Mouse (Mus musculus) midbrain, postnatal 0 days (tissue): Measurements from ENCODE around the gene P3h2. TPM values are rescaled to one million over a fixed set of nuclear protein-coding genes. Genes with fewer than 3 reads are reported as not detected.

ENCODE experiments used
- ATAC-seq: fragments of 200-750 bp; cut with Nextera tagmentation; 2 replicates; pipeline ENCODE4 v1.8.0; 2017; ENCODE audit warnings: moderate number of reproducible peaks, mild to moderate bottlenecking, moderate TSS enrichment, moderate library complexity; ENCODE audit not compliant: low FRiP score
- DNase-seq: peaks from one replicate; pipeline ENCODE4 v3.0.0-alpha.2; 2015; ENCODE audit warnings: low spot score
- H3K27ac ChIP-seq: fragments of 300-500 bp; sonication (generic); 2 replicates; pipeline ENCODE4 v1.5.1; 2014; ENCODE audit warnings: low read depth, mild to moderate bottlenecking, low read length, mixed read lengths
- H3K27me3 ChIP-seq: fragments of 300-500 bp; sonication (generic); 2 replicates; pipeline ENCODE4 v1.6.1; 2014; ENCODE audit warnings: low read length, control low read depth, mixed read lengths; ENCODE audit not compliant: insufficient read depth
- H3K36me3 ChIP-seq: fragments of 300-500 bp; sonication (generic); 2 replicates; pipeline ENCODE4 v1.6.1; 2014; ENCODE audit warnings: low read length, control low read depth, mixed read lengths; ENCODE audit not compliant: insufficient read depth
- H3K4me1 ChIP-seq: fragments of 300-500 bp; sonication (generic); 2 replicates; pipeline ENCODE4 v1.6.1; 2014; ENCODE audit warnings: mild to moderate bottlenecking, control low read depth, antibody characterized with exemption, low read length, mixed read lengths; ENCODE audit not compliant: insufficient read depth
- H3K4me2 ChIP-seq: fragments of 300-500 bp; sonication (generic); 2 replicates; pipeline ENCODE4 v1.6.1; 2014; ENCODE audit warnings: low read depth, mild to moderate bottlenecking, low read length, mixed read lengths; ENCODE audit not compliant: poor library complexity, severe bottlenecking
- H3K4me3 ChIP-seq: fragments of 300-500 bp; sonication (generic); 2 replicates; pipeline ENCODE4 v1.5.1; 2014; ENCODE audit warnings: low read depth, mild to moderate bottlenecking, low read length, moderate library complexity
- H3K9ac ChIP-seq: fragments of 300-500 bp; sonication (generic); replicated peaks from 2 replicates; pipeline ENCODE4 v1.6.1; 2014; ENCODE audit warnings: mild to moderate bottlenecking, low read length, moderate library complexity, mixed read lengths; ENCODE audit not compliant: poor library complexity, severe bottlenecking
- H3K9me3 ChIP-seq: fragments of 300-500 bp; sonication (generic); 2 replicates; pipeline ENCODE4 v1.6.1; 2016; ENCODE audit warnings: low read length, control low read depth
- CTCF ChIP-seq: IDR thresholded peaks from 2 replicates; pipeline ENCODE4 v1.5.1; 2016; ENCODE audit warnings: antibody characterized with exemption, mild to moderate bottlenecking
- WGBS: fragments of 180-500 bp; shearing (Covaris S2); extraction: QIAGEN DNeasy Blood & Tissue Kit; methylation state at CpG from one replicate; pipeline ENCODE4 v1.1.7; 2014; 5-methylcytosine and 5-hydroxymethylcytosine counted together
- polyA plus RNA-seq: library from polyadenylated mRNA; unstranded; fragments of >200 nt; fragmentation: Nextera tagmentation; extraction: Ambion mirVana; gene quantifications from 2 replicates; pipeline ENCODE4 v1.2.1, GENCODE M21; 2015
- total RNA-seq: library from RNA; depleted of rRNA; stranded (reverse); fragments of >200 nt; gene quantifications from 2 replicates; pipeline ENCODE4 v1.2.3, GENCODE M21; 2014; rRNA removed

P3h2 gene
- total RNA-seq = 1.3 and 2.0 TPM in 2 replicates
- polyA plus RNA-seq = 0.42 and 0.43 TPM in 2 replicates

DNA sequence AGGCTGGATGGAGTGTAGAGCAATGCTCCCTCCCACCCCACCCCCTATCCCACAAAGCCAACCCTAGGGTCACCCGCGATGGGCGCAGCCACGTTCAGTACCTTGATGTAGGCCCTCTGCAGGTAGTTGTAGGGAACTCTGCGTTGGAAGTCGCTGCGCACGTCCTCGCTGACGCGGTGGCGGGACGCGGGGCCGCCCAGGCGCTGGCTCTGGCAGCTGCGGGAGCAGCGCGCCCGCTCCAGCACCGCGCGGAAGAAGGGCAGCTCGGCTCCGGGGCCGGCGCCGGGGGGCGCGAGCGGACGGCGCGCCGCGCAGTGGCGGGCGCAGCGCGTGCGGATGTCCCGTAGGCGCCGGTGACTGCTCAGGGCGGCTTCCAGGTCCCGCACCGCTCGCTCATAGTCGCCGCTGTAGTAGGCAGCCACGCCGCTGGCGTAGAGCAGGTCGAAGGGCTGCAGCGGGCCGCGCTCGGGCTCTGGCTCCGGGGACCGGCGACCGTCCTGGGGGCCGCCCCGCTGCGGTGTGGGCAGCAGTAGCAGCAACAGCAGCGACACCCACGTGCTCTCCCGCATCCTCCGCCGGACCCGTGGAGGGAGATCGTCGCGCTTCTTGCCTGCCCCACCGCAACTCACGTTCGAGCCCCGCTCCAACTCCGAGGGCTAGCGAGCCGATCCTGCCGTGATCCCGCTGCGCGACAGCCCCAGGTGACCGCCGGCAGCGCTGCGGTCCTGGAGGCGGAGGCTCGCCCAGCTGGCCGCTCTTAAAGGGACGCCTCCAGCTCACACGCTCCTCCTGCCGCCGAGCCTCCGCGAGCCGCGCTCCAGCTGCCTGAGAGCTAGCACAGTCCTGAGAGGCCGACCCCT is at the start of gene P3h2:
Gene P3h2 (minus strand): TSS at position 670 of the 860 bp plus-strand sequence.
- H3K27me3 ChIP-seq = no peaks in the 10 kb centered on the region; the same call in 1 of the 2 replicates
- peak within 1 kb of the TSS; percentile 90 for H3K4me2 ChIP-seq
- H3K27ac ChIP-seq = peak within 1 kb of the TSS; percentile 48
- peak; percentile 60 for TF ChIP-seq CTCF
- under 1% methylated on average over 81 of the region's 101 CpGs for WGBS
- H3K36me3 ChIP-seq = no peaks in the 10 kb centered on the region
- ATAC-seq (peak; percentile 91), DNase-seq (peak; percentile 65)
- H3K9me3 ChIP-seq = no peaks in the 10 kb centered on the region
- H3K4me1 ChIP-seq = peaks cover 3% of the 10 kb centered on the region; the same call in 1 of the 2 replicates
- H3K9ac ChIP-seq = peak within 1 kb of the TSS; percentile 39
- peak within 1 kb of the TSS; percentile 71 for H3K4me3 ChIP-seq

DNA sequence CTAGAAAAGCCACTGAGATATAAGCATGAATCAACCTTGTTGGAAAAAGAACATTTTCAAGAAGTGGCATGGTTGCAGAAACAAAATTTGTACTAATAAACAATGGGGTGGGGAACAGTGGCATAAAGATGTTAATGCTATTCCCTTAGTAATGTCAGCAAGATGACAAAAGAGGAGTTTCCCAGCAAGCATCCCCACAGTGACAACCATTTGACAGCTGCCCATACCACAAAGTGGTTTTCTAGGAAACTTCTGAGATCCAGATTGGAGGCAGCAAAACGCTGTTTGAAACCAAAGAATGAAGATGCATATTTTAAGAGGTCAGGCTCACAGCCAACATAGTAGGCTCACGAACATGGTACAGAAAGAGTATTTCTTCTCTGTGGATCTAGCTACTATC is 46.7 kb upstream of the P3h2 start:
- TF ChIP-seq CTCF = no peak
- no peak overlapping the region for H3K27ac ChIP-seq
- no peaks in the 10 kb centered on the region for H3K27me3 ChIP-seq
- H3K9ac ChIP-seq = no peak overlapping the region
- WGBS = 86% methylated on average over 2 of the region's 2 CpGs
- no peak for ATAC-seq
- no peaks in the 10 kb centered on the region for H3K9me3 ChIP-seq
- no peaks in the 10 kb centered on the region for H3K36me3 ChIP-seq
- no peak overlapping the region for H3K4me3 ChIP-seq
- H3K4me2 ChIP-seq = no peak overlapping the region
- no peaks in the 10 kb centered on the region for H3K4me1 ChIP-seq
- no peak for DNase-seq

DNA sequence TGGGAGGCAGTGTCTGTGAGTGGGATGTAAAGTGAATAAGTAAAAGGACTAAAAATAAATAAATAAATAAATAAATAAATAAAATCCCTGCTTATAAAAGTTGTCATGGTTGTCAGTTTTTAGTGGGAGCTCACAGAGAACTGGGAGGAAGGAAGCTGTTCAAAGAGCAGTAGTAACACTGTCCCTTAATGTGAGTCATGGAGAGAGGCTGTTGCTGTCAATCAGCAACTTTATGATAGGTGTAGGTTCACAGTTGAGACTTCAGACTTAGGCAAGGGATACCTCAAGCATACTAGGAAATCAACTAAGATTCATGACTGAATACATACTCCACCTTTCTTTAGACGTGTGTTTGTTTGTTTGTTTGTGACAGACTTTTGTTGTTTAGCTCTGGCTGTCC is 45.4 kb upstream of the P3h2 start:
- 78% methylated on average over 1 of the region's 1 CpGs for WGBS
- no peaks in the 10 kb centered on the region for H3K4me1 ChIP-seq
- no peak for DNase-seq

DNA sequence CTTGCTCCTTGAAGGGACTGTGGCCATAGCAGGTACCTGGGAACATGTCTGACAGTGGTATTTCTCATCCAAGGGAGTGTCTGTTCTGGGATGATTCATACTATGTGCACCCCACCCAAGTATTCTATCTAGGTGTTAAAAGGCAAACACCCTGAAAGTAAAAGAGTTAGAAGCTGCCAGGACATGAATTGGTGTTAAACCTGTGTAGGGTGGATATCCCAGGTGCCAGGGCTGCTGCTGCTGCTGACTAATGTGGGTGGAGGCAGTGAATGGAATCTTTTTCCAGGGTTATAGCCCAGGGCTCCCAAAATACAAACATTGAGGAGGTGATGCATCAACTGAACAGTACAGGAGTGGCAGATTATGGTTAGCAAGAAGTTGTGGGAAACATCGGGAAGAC is 41.3 kb upstream of the P3h2 start:
- no peak for TF ChIP-seq CTCF
- WGBS = 91% methylated on average over 1 of the region's 1 CpGs
- no peaks in the 10 kb centered on the region for H3K36me3 ChIP-seq
- ATAC-seq = no peak
- no peak overlapping the region for H3K27ac ChIP-seq
- H3K27me3 ChIP-seq = no peaks in the 10 kb centered on the region
- H3K4me2 ChIP-seq = no peak overlapping the region
- no peak overlapping the region for H3K4me3 ChIP-seq
- H3K9me3 ChIP-seq = no peaks in the 10 kb centered on the region
- DNase-seq = no peak
- no peak overlapping the region for H3K9ac ChIP-seq
- no peaks in the 10 kb centered on the region for H3K4me1 ChIP-seq

More for the DNA sequence above, 45.4 kb upstream of the P3h2 start:
- Histone ChIP-seq H3K9me3 (no peaks in the 10 kb centered on the region), H3K27me3 (no peaks in the 10 kb centered on the region), H3K4me3 (no peak overlapping the region), H3K4me2 (no peak overlapping the region), H3K27ac (no peak overlapping the region), H3K36me3 (no peaks in the 10 kb centered on the region), H3K9ac (no peak overlapping the region)
- no peak for ATAC-seq
- no peak for TF ChIP-seq CTCF

DNA sequence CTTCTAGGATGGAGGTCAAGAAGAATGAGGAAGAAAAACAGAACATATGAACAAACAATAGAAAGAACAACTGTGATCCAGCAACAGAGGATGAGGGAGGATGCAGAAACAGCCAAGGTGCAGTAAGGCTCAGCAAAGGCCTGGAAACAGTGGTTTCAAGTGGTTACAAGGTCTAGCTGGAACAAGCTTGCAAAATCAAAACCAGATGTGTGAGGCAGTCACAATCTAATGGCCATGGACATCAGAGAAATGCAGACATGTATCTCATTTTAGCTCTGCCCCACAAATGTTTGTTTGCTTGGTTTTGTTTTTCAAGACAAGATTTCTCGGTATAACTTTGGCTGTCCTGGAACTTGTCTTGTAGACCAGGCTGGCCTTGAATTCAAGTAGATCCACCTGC is 25.5 kb upstream of the P3h2 start:
- no peak for TF ChIP-seq CTCF
- 89% methylated on average over 1 of the region's 1 CpGs for WGBS
- H3K4me3 ChIP-seq = no peak overlapping the region
- no peaks in the 10 kb centered on the region for H3K36me3 ChIP-seq
- no peak overlapping the region for H3K9ac ChIP-seq
- H3K27ac ChIP-seq = no peak overlapping the region
- no peak overlapping the region for H3K4me2 ChIP-seq
- H3K4me1 ChIP-seq = no peaks in the 10 kb centered on the region
- ATAC-seq = no peak
- DNase-seq = no peak
- H3K9me3 ChIP-seq = no peaks in the 10 kb centered on the region
- H3K27me3 ChIP-seq = no peaks in the 10 kb centered on the region

DNA sequence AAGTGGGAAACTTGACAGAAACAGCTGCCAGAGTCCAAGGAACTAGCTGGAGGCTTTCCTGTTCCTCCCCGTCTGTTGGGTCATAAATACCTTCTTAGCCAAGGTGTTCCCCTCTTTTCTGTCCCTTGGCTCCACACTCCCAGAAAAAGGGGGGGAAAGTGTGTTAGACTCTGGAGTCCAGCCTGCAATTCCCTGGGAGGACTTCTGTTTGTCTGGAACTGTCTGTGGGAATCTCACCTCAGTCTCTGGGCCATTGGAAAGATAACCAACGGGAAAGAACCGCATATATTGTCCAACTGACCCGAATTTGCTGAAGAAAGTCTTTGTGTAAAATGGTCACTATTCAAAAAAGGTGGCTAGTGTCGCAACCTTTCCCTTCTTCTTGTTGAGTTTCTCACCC is 1.0 kb upstream of the P3h2 start:
- ATAC-seq (no peak), DNase-seq (no peak)
- no peak for TF ChIP-seq CTCF
- Histone ChIP-seq H3K36me3 (no peaks in the 10 kb centered on the region), H3K4me2 (no peak overlapping the region), H3K27me3 (no peaks in the 10 kb centered on the region; the same call in 1 of the 2 replicates), H3K4me3 (no peak overlapping the region), H3K9ac (no peak overlapping the region), H3K27ac (no peak overlapping the region), H3K9me3 (no peaks in the 10 kb centered on the region), H3K4me1 (peaks cover 3% of the 10 kb centered on the region; the same call in 1 of the 2 replicates)
- 82% methylated on average over 5 of the region's 5 CpGs for WGBS
